Mouse (Mus musculus): ENCODE measurements around the gene Accs.

DNA sequence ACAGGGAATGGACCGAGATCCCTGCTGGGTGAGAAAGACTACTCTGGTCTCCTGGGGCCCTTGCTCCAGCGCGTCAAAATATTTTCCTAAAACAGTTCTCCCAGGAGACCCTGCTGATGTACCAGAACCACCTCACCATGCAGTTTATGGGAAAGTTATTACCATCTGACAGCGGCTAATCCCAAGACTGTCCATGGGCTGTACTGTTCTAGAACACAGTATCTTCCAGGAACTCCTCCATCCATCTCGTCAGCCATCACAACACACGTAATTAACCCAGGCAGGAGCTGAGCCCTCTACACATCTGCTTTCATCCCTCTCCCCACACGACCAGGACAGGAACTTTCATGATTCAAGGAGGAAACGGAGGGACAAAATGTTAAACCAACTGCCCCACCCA, 30.7 kb upstream of the Accs start:
- TF ChIP-seq CTCF (IDR thresholded peaks at IDR 0.05; ENCODE audit: borderline replicate concordance, extremely low read depth, insufficient read depth, insufficient read length) (no peak), POLR2A (IDR thresholded peaks at IDR 0.05; ENCODE audit: borderline replicate concordance, extremely low read depth, insufficient read depth, insufficient read length, poor library complexity, severe bottlenecking) (no peak)
